Mouse (Mus musculus) thymus, postnatal 10 days (tissue): ENCODE data around the gene Reep3.
"Not testable (repeated sequence)": the region's sequence is repeated elsewhere in the genome, so short reads cannot be mapped to it uniquely, and the experiment has no call there.

Source experiments
- DNase-seq, 2 experiments: peaks; one replicate each; pipeline ENCODE4 v3.0.0; 2021; ENCODE audit warnings: low spot score in 2 of 2

The Reep3 gene

GRCm38 (mm10) chr10:67096621-67097436 lies at the start of gene Reep3:
Gene Reep3 (minus strand): TSS chr10:67096945.
- peak; percentile 53 to 63 for DNase-seq

GRCm38 (mm10) chr10:67145623-67146022 lies 48.9 kb upstream of the Reep3 start:
- DNase-seq = no peak

DNA sequence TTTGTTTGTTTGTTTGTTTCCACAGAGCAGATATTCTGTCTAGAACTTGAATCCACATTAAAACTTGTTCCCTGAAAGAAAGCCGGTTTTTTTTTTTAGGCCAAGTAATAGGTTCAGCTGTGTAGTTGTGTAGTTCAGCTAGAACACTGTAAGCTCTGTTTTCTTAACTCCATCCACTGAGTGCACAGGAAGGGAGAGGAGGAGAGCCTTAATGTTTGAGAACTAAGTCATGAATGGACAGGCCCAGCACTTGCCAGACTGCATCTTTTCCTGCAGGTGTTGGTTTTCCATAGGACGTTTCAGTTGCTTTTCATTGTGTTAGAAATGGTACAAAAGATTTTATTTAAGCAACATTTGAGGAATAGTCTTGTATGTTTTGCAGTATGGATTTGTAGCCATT lies 47.5 kb upstream of the Reep3 start:
- no peak for DNase-seq

DNA sequence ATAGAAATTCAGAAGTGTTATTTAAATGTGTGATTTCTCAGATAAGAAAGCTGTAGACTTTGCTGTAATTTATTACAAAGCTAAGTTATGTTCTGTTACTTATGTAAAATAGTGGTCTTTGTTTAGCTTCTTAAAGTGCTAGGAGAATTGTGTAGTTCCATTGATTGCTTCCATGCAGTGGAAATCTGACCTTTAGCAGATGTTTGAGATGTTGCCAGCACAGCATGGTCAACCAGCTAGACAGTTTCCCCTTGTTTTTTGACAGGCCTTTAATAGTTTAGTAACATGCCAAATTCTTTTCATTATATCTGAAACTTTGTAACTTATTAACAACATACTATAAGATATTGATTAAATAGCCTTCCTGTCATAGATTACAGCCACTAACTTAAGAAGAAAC lies 46.9 kb upstream of the Reep3 start:
- DNase-seq = no peak

GRCm38 (mm10) chr10:67137437-67137836 lies 40.7 kb upstream of the Reep3 start:
- no peak for DNase-seq

DNA sequence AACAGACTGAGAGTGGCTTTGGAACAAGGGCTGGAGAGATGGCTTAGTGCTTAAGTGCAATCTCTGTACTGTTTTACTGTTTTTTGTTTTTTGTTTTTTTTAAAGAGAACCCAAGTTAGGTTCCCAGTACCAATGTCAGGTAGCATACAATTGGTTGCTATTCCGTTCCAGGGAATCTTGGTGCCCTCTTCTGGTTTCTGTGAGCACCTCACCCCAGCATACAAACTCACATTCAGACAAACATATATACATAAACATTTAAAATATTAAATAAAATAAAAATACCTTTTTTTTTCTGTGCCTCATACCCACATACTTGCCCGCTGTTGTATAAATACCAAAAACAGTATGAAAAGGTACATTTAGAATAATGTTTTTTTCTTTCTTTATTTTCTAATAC lies 37.6 kb upstream of the Reep3 start:
- no peak for DNase-seq

DNA sequence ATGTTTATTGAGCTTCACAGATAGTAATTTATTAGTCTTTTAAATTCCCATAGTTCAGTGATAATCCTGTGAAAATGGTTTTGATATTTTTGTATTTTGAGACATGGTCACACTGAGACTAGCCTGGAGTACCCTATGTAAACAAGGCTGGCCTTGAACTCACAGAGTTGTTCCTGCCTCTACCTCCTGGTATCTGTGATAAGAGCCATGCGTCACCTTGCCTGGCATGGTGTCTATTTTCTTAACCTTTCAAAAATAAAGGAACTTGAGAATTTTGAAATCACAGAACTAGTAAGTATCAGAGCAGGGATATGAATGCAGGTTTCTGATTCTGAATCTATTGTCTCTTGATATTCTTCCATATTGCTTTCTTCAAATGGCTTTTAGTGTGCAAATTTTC lies 35.0 kb upstream of the Reep3 start:
- no peak for DNase-seq

DNA sequence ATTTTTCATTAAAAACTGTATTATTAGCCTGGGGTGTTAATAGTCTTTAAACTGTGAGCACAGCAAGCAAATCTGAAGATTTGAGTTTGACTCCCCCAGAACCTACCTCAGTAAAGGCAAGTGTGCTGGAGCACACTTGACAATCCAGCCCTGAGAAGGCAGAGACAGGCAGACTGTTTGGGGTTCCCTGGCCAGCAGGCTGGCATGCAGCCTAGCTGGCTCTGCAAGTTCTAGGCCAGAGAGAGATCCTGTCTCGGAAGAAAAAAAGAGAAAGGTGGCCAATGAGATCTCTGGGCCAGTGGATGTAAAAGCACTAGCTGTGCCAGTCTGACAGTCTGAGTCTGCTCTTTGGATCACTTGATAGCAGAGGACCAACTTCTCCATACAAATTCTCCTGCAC lies 32.8 kb upstream of the Reep3 start:
- no peak for DNase-seq

DNA sequence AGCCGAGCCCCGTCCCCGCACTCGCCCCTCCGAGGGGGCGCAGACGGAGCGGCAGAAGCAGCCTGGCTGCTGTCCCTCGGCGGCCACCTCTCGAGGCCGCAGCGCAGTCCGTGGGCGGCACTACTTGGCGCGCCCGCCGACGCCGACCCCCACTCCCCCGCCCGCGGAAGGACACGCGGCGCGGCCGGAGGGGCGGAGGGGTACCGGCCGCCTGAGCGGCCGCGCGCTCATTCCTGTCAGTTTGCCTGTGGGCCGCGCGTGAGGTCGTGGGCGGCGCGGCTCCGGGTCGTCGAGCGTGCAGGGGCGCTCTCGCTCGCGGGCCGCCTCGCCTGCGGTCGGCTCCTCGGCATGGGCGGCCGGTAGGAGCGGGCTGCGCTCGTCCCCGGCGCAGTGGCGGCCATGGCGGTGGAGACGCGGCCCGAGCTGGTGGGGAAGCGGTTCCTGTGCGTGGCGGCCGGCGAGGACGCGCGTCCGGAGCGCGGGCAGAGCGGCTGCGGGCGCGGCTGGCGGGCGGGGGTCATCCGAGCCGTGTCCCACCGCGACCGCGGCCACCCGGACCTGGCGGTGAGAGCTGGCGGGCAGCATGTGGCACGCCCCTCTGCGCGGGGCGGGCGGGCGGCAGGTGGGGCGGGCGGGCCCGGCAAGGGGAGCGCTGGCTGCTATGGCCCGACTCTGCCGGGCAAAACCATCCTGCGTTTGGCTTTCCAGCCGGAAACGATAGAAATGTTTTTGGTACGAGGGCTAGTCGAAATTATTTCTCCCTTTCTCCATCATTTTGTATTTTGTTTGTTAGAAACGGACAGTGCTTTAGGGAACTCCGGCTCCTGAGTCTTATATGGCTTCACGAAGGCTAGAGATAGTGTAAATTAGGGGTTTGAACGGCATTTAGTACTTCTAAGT lies 30.4 kb upstream of the Reep3 start:
- peak in 1 of 2 experiments; percentile 20 for DNase-seq

DNA sequence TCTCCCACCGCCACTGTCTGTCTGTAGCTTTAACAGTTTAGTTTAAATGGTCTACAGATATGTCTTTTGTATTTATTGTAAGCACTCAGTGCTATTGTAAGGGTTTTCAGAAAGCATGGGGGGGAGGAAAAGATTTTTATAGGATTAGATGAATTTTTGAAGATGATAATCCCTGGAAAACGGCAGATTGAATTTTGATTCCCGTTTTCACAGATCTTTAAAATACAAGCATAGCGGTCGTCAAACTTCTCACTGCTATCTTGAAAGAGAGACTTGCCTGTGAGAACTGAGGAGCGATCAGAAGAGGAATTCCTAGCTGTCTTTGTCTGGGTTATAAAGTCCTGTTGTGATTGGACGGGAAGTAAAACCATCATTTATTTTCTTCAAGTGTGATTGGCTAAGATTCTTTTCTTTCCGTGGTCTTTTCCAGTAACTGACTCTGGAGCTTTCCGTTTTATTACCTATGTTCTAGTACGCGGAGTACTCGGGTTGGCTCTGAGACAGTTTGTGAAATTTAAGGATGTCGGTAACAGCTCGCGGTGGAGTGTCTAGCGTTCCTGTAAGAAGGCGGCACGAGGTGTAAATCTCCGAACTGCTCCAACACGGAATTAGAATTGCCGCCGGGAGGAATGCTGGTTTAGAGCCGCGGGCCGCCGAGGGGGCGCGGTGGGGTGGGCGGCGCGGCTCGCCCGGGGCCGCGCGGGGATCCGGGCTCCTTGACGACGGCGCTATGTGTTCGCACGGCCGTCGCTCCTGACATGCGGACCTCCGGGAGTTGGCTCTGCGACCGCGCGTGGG lies 29.5 kb upstream of the Reep3 start:
- no peak for DNase-seq

DNA sequence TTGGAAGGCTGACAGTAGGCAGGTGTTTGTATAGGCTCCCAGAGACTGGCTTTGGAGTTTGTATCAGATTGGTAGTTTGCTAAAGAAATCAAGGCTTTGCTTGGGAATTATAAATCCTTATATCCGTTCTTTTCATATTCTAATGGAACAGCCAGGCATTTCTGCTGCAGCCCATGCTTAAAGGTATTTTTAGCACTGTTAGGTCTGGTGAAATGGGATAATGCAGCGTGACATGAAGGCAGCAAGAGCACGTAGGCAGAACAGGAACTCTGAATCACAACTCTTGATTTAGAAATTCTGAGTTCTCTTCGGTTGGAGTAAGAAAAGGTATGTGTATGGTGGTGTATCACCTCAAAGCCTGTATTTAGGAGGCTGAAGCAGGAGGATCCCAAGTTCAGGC lies 27.4 kb upstream of the Reep3 start:
- no peak for DNase-seq

- DNase-seq = no peak
Observed at GRCm38 (mm10) chr10:67123756-67124155, 27.0 kb upstream of the Reep3 start.

GRCm38 (mm10) chr10:67120640-67121039 lies 23.9 kb upstream of the Reep3 start:
- DNase-seq = no peak

DNA sequence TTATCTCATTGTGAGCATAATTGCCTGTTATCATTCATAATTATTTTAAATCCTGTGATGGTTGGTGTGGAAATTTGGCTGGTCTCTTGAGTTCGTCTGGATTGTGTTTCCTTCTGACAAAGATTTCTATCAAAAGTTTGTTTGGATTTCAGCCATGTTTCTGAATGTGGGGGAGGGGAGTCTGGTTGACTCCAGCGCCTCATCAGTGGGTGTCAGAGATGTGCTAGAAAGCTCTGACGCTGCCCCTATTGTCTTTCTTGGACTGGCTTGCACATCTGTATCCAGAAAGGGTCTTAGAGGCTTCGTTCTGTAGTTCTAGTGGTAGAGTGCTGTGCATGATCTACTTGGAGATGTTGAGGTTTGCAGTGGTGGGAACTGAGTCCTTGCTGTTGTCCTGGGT lies 23.4 kb upstream of the Reep3 start:
- no peak for DNase-seq

GRCm38 (mm10) chr10:67119291-67119690 lies 22.5 kb upstream of the Reep3 start:
- no peak for DNase-seq

GRCm38 (mm10) chr10:67116251-67116650 lies 19.5 kb upstream of the Reep3 start:
- no peak for DNase-seq

DNA sequence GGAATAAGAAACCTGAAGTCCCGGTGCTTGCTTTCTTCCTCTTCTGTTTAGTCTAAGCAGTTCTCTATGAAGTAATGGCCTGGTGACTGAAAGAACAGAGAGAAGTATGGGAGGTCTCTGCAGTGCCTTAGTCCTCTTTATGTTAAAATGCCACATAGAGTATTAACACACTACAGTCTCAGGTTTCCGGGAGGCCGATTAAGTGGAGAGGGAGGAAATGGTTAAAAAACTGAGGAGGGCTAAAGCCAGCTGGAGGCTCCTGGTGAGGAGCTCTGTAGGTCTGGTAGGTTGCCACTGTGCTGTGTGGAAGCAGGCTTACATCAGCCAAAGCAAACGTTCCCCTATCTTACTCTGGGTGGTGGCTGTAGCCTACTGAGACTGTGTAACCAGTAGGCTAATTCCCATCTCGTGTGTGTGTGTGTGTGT lies 18.9 kb upstream of the Reep3 start:
- DNase-seq = no peak

DNA sequence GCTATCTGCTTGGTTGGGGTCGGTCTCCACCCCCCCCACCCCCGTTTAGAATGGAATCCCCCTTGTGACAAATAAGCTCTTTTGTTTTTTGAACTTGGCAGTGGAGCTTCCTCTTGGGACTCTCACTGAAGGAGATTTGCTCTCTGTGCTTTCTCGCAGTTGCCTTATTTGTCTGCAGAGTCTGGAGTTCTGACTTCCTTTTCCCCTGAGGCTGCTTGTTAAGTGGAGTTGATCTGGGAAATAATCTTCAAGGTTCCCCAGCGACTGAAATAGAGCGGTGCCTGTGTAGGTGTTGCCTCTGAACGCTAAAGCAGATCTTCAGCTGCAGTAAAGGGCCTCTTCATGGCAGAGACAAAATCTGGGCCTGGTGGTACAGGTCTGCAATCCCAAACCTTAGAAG lies 18.4 kb upstream of the Reep3 start:
- DNase-seq = no peak

GRCm38 (mm10) chr10:67113833-67114232 lies 17.1 kb upstream of the Reep3 start:
- no peak for DNase-seq

- DNase-seq = not testable (repeated sequence)
Observed at GRCm38 (mm10) chr10:67112967-67113366, 16.2 kb upstream of the Reep3 start.

DNA sequence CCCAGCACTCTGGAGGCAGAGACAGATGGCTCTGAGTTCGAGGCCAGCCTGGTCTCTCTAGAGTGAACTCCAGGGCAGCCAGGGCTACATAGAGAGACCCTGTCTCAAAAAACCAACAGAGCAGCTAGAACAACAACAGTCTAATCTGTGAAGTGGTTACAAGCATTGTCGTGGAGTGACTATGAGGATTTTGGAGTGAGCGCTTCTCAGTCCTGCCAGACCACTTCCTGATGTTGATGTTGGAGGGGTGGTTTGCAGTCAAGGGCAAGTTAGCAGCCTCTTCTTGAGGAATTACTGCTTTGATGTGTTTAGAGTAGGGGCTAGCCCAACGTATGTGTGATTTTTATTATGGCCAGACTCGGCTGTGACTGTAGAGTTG lies 15.0 kb upstream of the Reep3 start:
- no peak for DNase-seq
